Mouse (Mus musculus) Patski (cell line): ENCODE data around the gene Rrn3. TPM values are rescaled to one million over a fixed set of nuclear protein-coding genes. Genes with fewer than 3 reads are reported as not detected.

Source experiments
- ATAC-seq: fragments of 100-300 bp; one replicate; pipeline ENCODE4 v1.8.0; 2021
- CTCF ChIA-PET: fragments of 350-600 bp; sonication (Branson Sonifier 250); formaldehyde crosslinking; loops from one replicate; lab custom pipeline; 2022; ENCODE audit warnings: inconsistent platforms; lab: Charles Lee
- POLR2A ChIA-PET: fragments of 350-600 bp; sonication (Branson Sonifier 250); formaldehyde crosslinking; loops from one replicate; lab custom pipeline; 2022; ENCODE audit warnings: antibody characterized with exemption, inconsistent platforms; lab: Charles Lee
- DNase-seq: peaks from one replicate; pipeline ENCODE4 v3.0.0-alpha.2; 2011; ENCODE audit warnings: low read depth, low spot score
- H3K27me3 ChIP-seq: fragments of 371-371 bp; one replicate; pipeline ENCODE4 v1.5.1; 2021
- CTCF ChIP-seq: fragments of 100-300 bp; IDR thresholded peaks from one replicate; pipeline ENCODE4 v1.5.1; 2021
- in situ Hi-C: fragments of 300-500 bp; cut with MboI; formaldehyde crosslinking; loops from 3 replicates; pipeline ENCODE4 v1.11.1; 2018; ENCODE audit warnings: low pct_unique_long_range_greater_than_20kb, mixed read lengths
- polyA plus RNA-seq: library from polyadenylated mRNA; unstranded; gene quantifications from one replicate; pipeline ENCODE4 v1.2.3, GENCODE M21; 2021

The Rrn3 gene
- polyA plus RNA-seq, 1 experiment from 2014 or later: 40.1 TPM

DNA sequence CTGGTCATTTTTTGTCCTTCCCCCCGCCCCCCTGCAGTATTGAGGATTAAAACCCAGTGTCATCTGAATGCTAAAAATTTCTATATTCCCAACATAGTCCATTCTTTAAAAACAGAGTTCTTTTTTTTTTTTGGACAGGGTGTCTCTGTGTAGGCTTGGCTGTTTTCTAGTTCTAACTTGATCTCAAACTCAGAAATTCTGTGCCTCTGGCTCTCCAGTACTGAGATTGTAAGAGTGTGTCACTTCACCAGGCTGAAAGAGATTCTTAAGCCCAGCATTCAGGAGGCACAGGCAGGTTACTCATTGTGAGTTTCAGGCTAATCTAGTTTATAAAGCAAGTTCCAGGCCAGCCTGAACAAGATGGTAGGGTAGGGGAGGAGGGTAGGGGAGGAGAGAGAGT is 66.2 kb downstream of the Rrn3 start:
- POLR2A ChIA-PET: no interaction called here
- CTCF ChIA-PET: no interaction called here
- no peaks in the 10 kb centered on the region for H3K27me3 ChIP-seq
- TF ChIP-seq CTCF: no peak
- ATAC-seq: no peak
- in situ Hi-C loops: no loop called here
- no peak for DNase-seq

DNA sequence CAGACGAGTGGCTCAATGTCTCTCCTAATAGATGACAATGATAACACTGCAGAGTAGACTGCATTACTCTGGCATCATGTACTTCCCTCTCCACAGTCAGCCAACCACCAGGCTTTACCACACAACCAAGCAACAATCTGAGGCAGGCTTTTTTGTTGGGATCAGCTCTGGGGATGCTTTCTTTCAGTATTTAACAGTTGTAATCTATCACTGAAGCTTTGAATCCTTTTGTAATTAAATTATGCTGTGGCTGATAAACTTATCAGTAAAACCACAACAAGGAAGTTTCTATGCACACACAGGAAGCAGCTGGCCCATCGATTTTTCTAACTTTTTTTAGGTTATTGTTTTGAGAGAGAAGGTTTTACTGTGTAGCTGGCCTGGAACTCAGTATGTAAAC is 67.8 kb downstream of the Rrn3 start:
- in situ Hi-C loops: no loop called here
- POLR2A ChIA-PET: no interaction called here
- CTCF ChIA-PET: no interaction called here

DNA sequence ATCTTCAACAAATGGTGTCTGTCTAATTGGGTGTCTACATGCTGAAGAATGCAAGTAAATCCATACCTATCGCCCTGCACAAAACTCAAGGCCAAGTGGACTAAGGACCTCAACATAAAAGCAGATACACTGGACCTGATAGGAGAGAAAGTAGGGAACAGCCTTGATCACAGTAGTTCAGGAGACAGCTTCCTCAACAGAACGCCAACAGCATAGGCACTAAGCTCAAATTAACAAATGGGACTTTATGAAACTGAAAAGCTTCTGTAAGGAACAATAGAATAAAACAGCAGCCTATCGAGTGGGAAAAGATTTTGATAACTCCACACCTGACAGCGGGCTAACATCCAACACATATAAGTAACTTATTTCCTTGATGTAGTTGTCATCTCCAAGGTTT is 70.9 kb downstream of the Rrn3 start:
- H3K27me3 ChIP-seq: no peaks in the 10 kb centered on the region
- TF ChIP-seq CTCF: no peak
- ChIA-PET POLR2A (no interaction called here), CTCF (interaction anchor here (1.1 to 1.5 kb wide), 2 partner anchors 13 to 16 kb away, joined by 3 to 6 read pairs; no protein-coding TSS in a partner anchor)
- in situ Hi-C loops: no loop called here
- no peak for DNase-seq
- ATAC-seq: no peak

More for the DNA sequence above, 67.8 kb downstream of the Rrn3 start:
- DNase-seq: no peak
- TF ChIP-seq CTCF: no peak
- H3K27me3 ChIP-seq: no peaks in the 10 kb centered on the region
- ATAC-seq: no peak

- no peak for ATAC-seq
- ChIA-PET CTCF (no interaction called here), POLR2A (no interaction called here)
- DNase-seq: no peak
- TF ChIP-seq CTCF: no peak
- in situ Hi-C loops: no loop called here
- H3K27me3 ChIP-seq: no peaks in the 10 kb centered on the region
These were observed 73.4 kb downstream of the Rrn3 start for GRCm38 (mm10) chr16:13853886-13854285.

Other genes starting within 250 kb of the Rrn3 start
- gene Parn, start 112.5 kb upstream of the Rrn3 start, polyA plus RNA-seq: 34.3 TPM
- 56.5 TPM for gene Bfar, start 108.8 kb upstream of the Rrn3 start, polyA plus RNA-seq
- gene 3110001I22Rik, start 108.8 kb upstream of the Rrn3 start, polyA plus RNA-seq: 5.5 TPM
- not detected for gene Pla2g10, start 49.7 kb upstream of the Rrn3 start, polyA plus RNA-seq
- 147 TPM for gene Ntan1, start 38.1 kb downstream of the Rrn3 start, polyA plus RNA-seq
- 83.6 TPM for gene Pdxdc1, start 122.4 kb downstream of the Rrn3 start, polyA plus RNA-seq
- gene Mpv17l, start 122.5 kb downstream of the Rrn3 start, polyA plus RNA-seq: 5.5 TPM
- 0.04 TPM for gene 2900011O08Rik, start 205.9 kb downstream of the Rrn3 start, polyA plus RNA-seq
- 0.03 TPM for gene Ifitm7, start 206.2 kb downstream of the Rrn3 start, polyA plus RNA-seq